20 mouse cellular contexts compared by ENCODE assay signal in genomic region chr9:14299819-14300218, GRCm38 (mm10).
"Had no signal": no experiment of that assay in that cellular context is flagged by ENCODE, and none has a peak within 500 bp of the region (broad histone marks: within the 10 kb centered on the region; RNA-seq: fewer than 3 reads in every experiment).

No protein-coding gene starts in this region.

- H3K27me3 ChIP-seq: kidney, embryonic 15.5 days; limb, embryonic 13.5 days; midbrain, embryonic 12.5 days; midbrain, embryonic 15.5 days; neural tube, embryonic 12.5 days; neural tube, embryonic 15.5 days had no signal

- H3K4me3 ChIP-seq: kidney, embryonic 15.5 days; left cerebral cortex, adult 2 months; limb, embryonic 13.5 days; midbrain, embryonic 12.5 days; midbrain, embryonic 15.5 days; neural tube, embryonic 12.5 days; neural tube, embryonic 15.5 days had no signal

- H3K9me3 ChIP-seq: kidney, embryonic 15.5 days; limb, embryonic 13.5 days; midbrain, embryonic 12.5 days; midbrain, embryonic 15.5 days; neural tube, embryonic 12.5 days; neural tube, embryonic 15.5 days had no signal

- ATAC-seq: liver, postnatal 0 days; lung, postnatal 0 days; midbrain, embryonic 15.5 days had no signal

- H3K36me3 ChIP-seq: kidney, embryonic 15.5 days; limb, embryonic 13.5 days; midbrain, embryonic 12.5 days; midbrain, embryonic 15.5 days; neural tube, embryonic 12.5 days; neural tube, embryonic 15.5 days had no signal

- H3K27ac ChIP-seq: kidney, embryonic 15.5 days; left cerebral cortex, adult 2 months; liver, embryonic 14.5 days; macrophage; midbrain, embryonic 12.5 days; midbrain, embryonic 15.5 days; neural tube, embryonic 12.5 days; neural tube, embryonic 15.5 days had no signal

- H3K9ac ChIP-seq: kidney, embryonic 15.5 days; limb, embryonic 13.5 days; liver, embryonic 14.5 days; liver, postnatal 0 days; lung, embryonic 14.5 days; midbrain, embryonic 12.5 days; midbrain, embryonic 15.5 days; neural tube, embryonic 12.5 days; neural tube, embryonic 15.5 days had no signal

- H3K4me2 ChIP-seq: kidney, embryonic 15.5 days; limb, embryonic 13.5 days; liver, embryonic 11.5 days; lung, embryonic 14.5 days; midbrain, embryonic 12.5 days; midbrain, embryonic 15.5 days; neural tube, embryonic 12.5 days; neural tube, embryonic 15.5 days had no signal

- DNase-seq: kidney, adult 2 months; kidney, postnatal 10 days; kidney, postnatal 36 days; layer of hippocampus, postnatal 36 days; liver, postnatal 0 days; lung, embryonic 14.5 days; retina, postnatal 1 day; thymus, adult 18-20 months; thymus, postnatal 36 days had no signal
